Mouse (Mus musculus): ENCODE measurements around the gene Dcaf6. TPM values are rescaled to one million over a fixed set of nuclear protein-coding genes. Genes with fewer than 3 reads are reported as not detected.

Dcaf6 gene
- polyA plus RNA-seq, 1 experiment from 2014 or later, result 17.8 TPM

DNA sequence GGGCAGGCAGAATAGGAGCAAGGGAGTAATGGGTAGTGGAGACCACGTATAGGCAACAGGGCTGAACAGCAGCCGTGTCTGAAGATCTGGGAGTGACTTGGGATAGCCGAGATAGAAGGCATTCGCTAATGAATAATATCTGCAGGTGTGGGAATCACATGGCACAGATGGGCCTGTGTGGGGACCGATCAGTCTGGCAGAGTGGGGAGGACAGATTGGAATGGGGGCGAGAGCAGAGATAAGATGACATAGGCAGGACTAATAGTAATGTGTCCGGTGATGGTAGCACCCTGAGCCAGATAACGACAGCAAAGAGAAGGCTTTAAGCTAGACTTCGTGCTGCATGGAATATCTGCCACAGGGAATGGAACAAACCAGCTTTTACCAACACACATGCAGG is 172.1 kb downstream of the Dcaf6 start:
- Histone ChIP-seq H3K4me2 (replicated peaks) (no peak overlapping the region), H3K9ac (no peak overlapping the region), H3K36me3 (0 out of 2 replicates have a peak, but pooled peaks cover 3% of the 10 kb centered on the region), H3K27me3 (no peaks in the 10 kb centered on the region), H3K4me1 (peaks cover 14% of the 10 kb centered on the region), H3K9me3 (replicated peaks) (no peaks in the 10 kb centered on the region), H3K27ac (replicated peaks) (no peak overlapping the region), H3K4me3 (replicated peaks) (no peak overlapping the region)
- ATAC-seq (ENCODE audit: insufficient number of reproducible peaks, low FRiP score, low TSS enrichment, low read depth), result no peak
- WGBS, result 90% methylated on average over 9 of the region's 9 CpGs

DNA sequence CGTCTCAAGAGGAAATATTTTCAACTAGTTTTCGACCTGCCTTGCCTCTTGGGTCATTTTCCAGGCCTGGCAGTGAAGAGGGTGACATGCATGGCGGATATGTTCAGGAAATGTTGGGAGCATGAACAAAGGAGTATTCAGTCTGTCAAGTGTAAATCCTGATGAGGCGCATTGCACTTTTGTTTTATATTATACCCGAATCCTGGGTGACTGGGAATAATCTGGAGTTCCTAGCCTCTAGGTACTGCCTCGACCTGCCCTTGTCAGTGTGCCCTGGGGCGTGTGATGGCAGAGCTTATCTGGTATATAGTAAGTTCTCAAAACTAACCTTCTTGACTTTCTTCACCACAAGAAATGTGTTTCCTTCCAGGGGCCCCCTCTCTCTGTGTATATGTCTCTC is 176.2 kb downstream of the Dcaf6 start:
- no peaks in the 10 kb centered on the region for H3K9me3 ChIP-seq (replicated peaks)
- no peak for ATAC-seq (ENCODE audit: insufficient number of reproducible peaks, low FRiP score, low TSS enrichment, low read depth)
- H3K27ac ChIP-seq (replicated peaks), result no peak overlapping the region
- H3K4me2 ChIP-seq (replicated peaks), result no peak overlapping the region
- H3K36me3 ChIP-seq, result no peaks in the 10 kb centered on the region
- no peak overlapping the region for H3K9ac ChIP-seq
- peaks cover 29% of the 10 kb centered on the region for H3K4me1 ChIP-seq
- no peak overlapping the region for H3K4me3 ChIP-seq (replicated peaks)
- WGBS, result 51% methylated on average over 7 of the region's 7 CpGs
- no peaks in the 10 kb centered on the region for H3K27me3 ChIP-seq

DNA sequence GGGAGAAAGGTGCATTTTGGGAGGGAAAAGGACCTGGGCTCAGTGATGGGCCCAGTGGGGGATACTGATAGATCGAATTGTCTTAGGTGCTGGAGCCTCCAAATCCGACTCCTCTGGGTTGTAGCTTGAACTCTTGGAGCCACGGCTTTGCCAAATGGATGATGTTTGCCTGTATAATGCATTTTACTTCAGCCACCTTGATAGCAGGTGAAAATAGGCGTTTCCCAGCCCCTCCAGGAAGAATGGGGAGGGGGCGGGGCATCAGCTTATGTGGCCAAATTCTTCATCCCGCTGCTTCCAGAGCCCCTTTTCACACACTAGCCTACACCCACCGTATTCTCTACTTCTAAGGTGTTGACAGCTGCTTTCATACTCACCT is 177.3 kb downstream of the Dcaf6 start:
- ATAC-seq (ENCODE audit: insufficient number of reproducible peaks, low FRiP score, low TSS enrichment, low read depth), result no peak
- Histone ChIP-seq H3K4me3 (replicated peaks) (peak overlapping the region; percentile 73), H3K4me2 (replicated peaks) (peak overlapping the region; percentile 74), H3K9me3 (replicated peaks) (no peaks in the 10 kb centered on the region), H3K36me3 (no peaks in the 10 kb centered on the region), H3K4me1 (peaks cover 29% of the 10 kb centered on the region), H3K27ac (replicated peaks) (no peak overlapping the region), H3K27me3 (no peaks in the 10 kb centered on the region), H3K9ac (no peak overlapping the region)
- WGBS, result 18% methylated on average over 7 of the region's 7 CpGs

DNA sequence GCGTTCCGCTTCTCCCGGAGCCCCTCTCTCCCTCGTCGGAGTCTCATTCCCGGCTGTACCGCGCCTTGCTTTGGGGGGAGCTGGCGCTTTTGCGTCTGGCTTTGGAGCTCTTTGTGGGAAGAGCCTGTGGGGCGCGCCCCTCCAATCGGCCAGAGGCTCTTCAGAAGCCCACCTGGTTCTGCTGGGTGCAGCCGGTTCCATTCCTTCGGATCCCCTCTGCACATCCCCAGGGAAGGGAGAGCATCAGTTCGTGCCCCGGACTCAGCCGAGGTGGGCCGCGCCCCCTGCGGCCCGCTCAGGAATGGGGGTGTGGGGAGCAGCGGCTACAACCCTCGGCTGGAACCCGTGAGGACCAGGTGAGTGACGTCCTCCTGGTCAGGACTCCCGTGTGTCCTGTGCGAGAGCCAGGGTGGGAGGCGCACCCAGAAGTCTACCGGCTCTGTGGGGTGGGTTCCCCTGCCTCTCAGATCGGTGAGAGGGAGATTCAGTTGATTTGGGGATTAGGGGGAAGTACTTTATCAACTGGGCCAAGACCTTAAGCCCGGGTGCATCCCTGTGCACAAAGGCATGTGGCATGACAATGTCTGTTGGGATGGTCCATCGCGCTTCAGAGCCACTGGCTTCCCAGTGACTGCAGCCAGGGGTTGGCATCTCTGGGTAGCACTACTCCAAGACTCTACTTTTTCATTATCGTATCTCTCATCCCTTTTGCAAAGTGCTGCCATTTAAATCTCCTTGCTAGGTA is 177.9 kb downstream of the Dcaf6 start:
- peak; percentile 16 for ATAC-seq (ENCODE audit: insufficient number of reproducible peaks, low FRiP score, low TSS enrichment, low read depth)
- Histone ChIP-seq H3K9ac (peak overlapping the region; percentile 66), H3K27ac (replicated peaks) (peak overlapping the region; percentile 91), H3K27me3 (no peaks in the 10 kb centered on the region), H3K4me1 (peaks cover 29% of the 10 kb centered on the region), H3K4me3 (replicated peaks) (peak overlapping the region; percentile 73), H3K36me3 (no peaks in the 10 kb centered on the region), H3K9me3 (replicated peaks) (no peaks in the 10 kb centered on the region), H3K4me2 (replicated peaks) (peak overlapping the region; percentile 74)
- WGBS, result under 1% methylated on average over 35 of the region's 35 CpGs

DNA sequence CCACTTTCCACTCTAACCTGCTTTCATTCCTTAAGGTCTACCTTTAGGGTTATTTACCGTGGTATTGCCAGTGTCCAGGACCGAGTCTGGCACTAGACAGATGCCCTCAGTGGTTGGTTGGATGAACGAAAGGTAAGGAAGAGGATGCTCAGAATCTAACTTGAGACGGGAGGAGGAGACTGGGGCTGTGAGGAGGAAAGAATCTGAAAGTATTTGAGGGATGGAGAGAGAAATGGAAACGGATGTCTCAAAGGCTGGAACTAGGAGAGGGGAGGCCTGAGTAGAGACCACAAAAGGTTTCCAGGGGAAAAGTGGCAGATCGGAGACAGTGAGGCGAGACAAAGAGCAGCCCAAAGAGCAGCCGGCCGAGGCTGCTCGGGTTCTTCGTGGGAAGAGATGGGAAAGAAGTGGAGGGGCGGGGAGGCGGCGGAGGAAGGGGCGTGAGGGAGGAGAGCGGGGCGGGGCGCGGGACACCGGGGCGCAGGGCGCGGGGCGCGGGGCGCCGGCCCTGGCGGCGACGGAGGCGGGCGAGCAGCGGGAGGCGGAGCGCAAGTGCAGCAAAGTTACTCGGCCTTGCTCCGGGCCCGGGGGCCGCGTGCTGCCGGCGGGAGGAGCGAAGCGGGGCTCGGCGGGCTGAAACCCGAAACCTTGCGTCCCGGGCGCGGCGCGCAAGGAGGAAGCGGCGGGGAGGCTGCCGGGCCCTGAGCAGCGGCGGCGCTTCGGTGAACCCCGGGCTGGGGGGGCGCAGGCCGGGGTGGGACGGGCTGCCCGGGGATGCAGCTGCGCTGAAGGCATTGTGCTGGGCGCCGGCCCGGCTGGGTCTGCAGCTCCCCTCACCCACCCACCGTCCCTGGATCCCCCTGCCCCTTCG is 178.7 kb downstream of the Dcaf6 start:
- H3K9me3 ChIP-seq (replicated peaks), result no peaks in the 10 kb centered on the region
- H3K4me3 ChIP-seq (replicated peaks), result peak overlapping the region; percentile 73
- H3K9ac ChIP-seq, result peak overlapping the region; percentile 66
- H3K4me2 ChIP-seq (replicated peaks), result peak overlapping the region; percentile 74
- peak; percentile 89 for ATAC-seq (ENCODE audit: insufficient number of reproducible peaks, low FRiP score, low TSS enrichment, low read depth)
- H3K4me1 ChIP-seq, result peaks cover 29% of the 10 kb centered on the region
- WGBS, result under 1% methylated on average over 38 of the region's 71 CpGs
- peak overlapping the region; percentile 91 for H3K27ac ChIP-seq (replicated peaks)
- H3K27me3 ChIP-seq, result no peaks in the 10 kb centered on the region
- H3K36me3 ChIP-seq, result no peaks in the 10 kb centered on the region

DNA sequence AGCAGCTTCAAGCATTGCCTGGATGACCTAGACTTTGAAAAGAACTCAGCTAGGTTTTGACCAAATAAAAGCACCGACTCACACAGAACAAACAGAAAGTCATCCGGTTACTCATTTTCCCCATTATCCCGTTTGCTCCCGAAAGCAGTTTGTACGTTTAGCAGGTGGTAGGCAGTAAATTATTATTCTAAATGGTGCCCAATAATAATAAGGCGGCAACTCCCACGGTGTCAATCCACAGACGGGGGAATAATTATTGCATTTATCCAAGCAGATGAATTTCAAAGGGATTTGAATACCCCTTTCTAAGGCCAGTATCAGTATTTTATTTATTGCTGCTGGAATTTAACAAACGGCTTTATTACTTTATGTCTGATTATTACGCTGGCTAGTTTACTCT is 179.5 kb downstream of the Dcaf6 start:
- Histone ChIP-seq H3K4me2 (replicated peaks) (peak overlapping the region; percentile 74; the same call in 1 of the 2 replicates), H3K36me3 (no peaks in the 10 kb centered on the region), H3K4me3 (replicated peaks) (peak overlapping the region; percentile 73), H3K27ac (replicated peaks) (peak overlapping the region; percentile 91; the same call in 1 of the 2 replicates), H3K9me3 (replicated peaks) (no peaks in the 10 kb centered on the region), H3K4me1 (peaks cover 29% of the 10 kb centered on the region), H3K27me3 (no peaks in the 10 kb centered on the region), H3K9ac (no peak overlapping the region)
- ATAC-seq (ENCODE audit: insufficient number of reproducible peaks, low FRiP score, low TSS enrichment, low read depth), result no peak
- WGBS, result 52% methylated on average over 10 of the region's 10 CpGs

Other genes with a start within 250 kb of the Dcaf6 start
- gene Tiprl, start 223.5 kb downstream of the Dcaf6 start, polyA plus RNA-seq (2015; fragmentation: Nextera tagmentation; extraction: Ambion mirVana), result 87.6 TPM in 2 replicates
- gene Gpr161, start 164.7 kb downstream of the Dcaf6 start, polyA plus RNA-seq (2015; fragmentation: Nextera tagmentation; extraction: Ambion mirVana), result 0.99 and 1.5 TPM in 2 replicates
- 146 and 151 TPM in 2 replicates for gene Mpc2, start 162 bp upstream of the Dcaf6 start, polyA plus RNA-seq (2015; fragmentation: Nextera tagmentation; extraction: Ambion mirVana)
- not detected in 2 replicates for gene Adcy10, start 24.7 kb upstream of the Dcaf6 start, polyA plus RNA-seq (2015; fragmentation: Nextera tagmentation; extraction: Ambion mirVana)
- gene Mpzl1, start 174.1 kb upstream of the Dcaf6 start, polyA plus RNA-seq (2015; fragmentation: Nextera tagmentation; extraction: Ambion mirVana), result 138 and 147 TPM in 2 replicates
- 16.7 and 19.1 TPM in 2 replicates for gene Rcsd1, start 249.3 kb upstream of the Dcaf6 start, polyA plus RNA-seq (2015; fragmentation: Nextera tagmentation; extraction: Ambion mirVana)